Mouse (Mus musculus) MEL (cell line): ENCODE results near the gene Eml6.

ENCODE experiments used
- CTCF ChIP-seq, 3 experiments: IDR thresholded peaks in 2 of 3; conservative IDR thresholded peaks in 1 of 3; 2 replicates each; pipeline ENCODE4 v1.5.1; 2011 to 2012; ENCODE audit warnings: low read length in 3 of 3, low read depth in 2 of 3, mild to moderate bottlenecking in 2 of 3, improper control_type of control experiment in 1 of 3, inconsistent platforms in 1 of 3, mixed read lengths in 1 of 3, moderate library complexity in 1 of 3; ENCODE audit not compliant: control insufficient read depth in 1 of 3, insufficient read depth in 1 of 3, poor library complexity in 1 of 3, severe bottlenecking in 1 of 3
- E2F4 ChIP-seq: IDR thresholded peaks from 2 replicates; pipeline ENCODE4 v1.6.1; 2011; ENCODE audit warnings: low read depth, low read length, improper control_type of control experiment, borderline replicate concordance
- MAZ ChIP-seq: IDR thresholded peaks from 2 replicates; pipeline ENCODE4 v1.6.1; 2012; ENCODE audit warnings: low read depth, mild to moderate bottlenecking, inconsistent platforms, low read length, improper control_type of control experiment
- MYC ChIP-seq: IDR thresholded peaks from 2 replicates; pipeline ENCODE4 v1.6.1; 2011; ENCODE audit warnings: low read depth, mild to moderate bottlenecking, low read length, improper control_type of control experiment, moderate library complexity
- NELFE ChIP-seq: IDR thresholded peaks from 2 replicates; pipeline ENCODE4 v1.6.1; 2011; ENCODE audit warnings: low read depth, low read length, improper control_type of control experiment
- POLR2A ChIP-seq, 2 experiments: IDR thresholded peaks; 2 replicates each; pipeline ENCODE4 v1.6.1; 2011 to 2012; ENCODE audit warnings: low read length in 2 of 2, mild to moderate bottlenecking in 2 of 2, control low read depth in 1 of 2, improper control_type of control experiment in 1 of 2, low read depth in 1 of 2, moderate library complexity in 1 of 2; ENCODE audit not compliant: control insufficient read depth in 1 of 2, insufficient read depth in 1 of 2, poor library complexity in 1 of 2

- no peak for TF ChIP-seq MAZ
- TF ChIP-seq CTCF (IDR thresholded peaks at IDR 0.05 in 2 of 3, conservative IDR thresholded peaks at IDR 0.05 in 1 of 3; ENCODE audit: control insufficient read depth in 1 of 3, insufficient read depth in 1 of 3, low read depth in 2 of 3, low read length in 3 of 3, poor library complexity in 1 of 3, severe bottlenecking in 1 of 3) = no peak
- TF ChIP-seq E2F4 = no peak
- no peak for TF ChIP-seq MYC
- TF ChIP-seq POLR2A (IDR thresholded peaks at IDR 0.05; ENCODE audit: control insufficient read depth in 1 of 2, insufficient read depth in 1 of 2, low read depth in 1 of 2, low read length in 2 of 2, poor library complexity in 1 of 2) = no peak
- no peak for TF ChIP-seq NELFE
Measured at GRCm38 (mm10) chr11:29714114-29714513, 311.7 kb downstream of the Eml6 start.
